Mouse (Mus musculus) embryonic facial prominence, embryonic 11.5 days (tissue): Measurements from ENCODE around the gene Gkap1. TPM values are rescaled to one million over a fixed set of nuclear protein-coding genes. Genes with fewer than 3 reads are reported as not detected.

Experiments used
- ATAC-seq: fragments of 200-750 bp; cut with Nextera tagmentation; replicated peaks from 2 replicates; pipeline ENCODE4 v1.8.0; 2017; ENCODE audit warnings: low read depth; ENCODE audit not compliant: insufficient number of reproducible peaks, low FRiP score, low TSS enrichment
- DNase-seq: peaks from one replicate; pipeline ENCODE4 v3.0.0-alpha.2; 2015; ENCODE audit warnings: low spot score
- H3K27ac ChIP-seq: fragments of 300-500 bp; sonication (generic); replicated peaks from 2 replicates; pipeline ENCODE4 v1.5.1; 2014; ENCODE audit warnings: mild to moderate bottlenecking, low read depth, low read length, control low read depth
- H3K27me3 ChIP-seq: fragments of 300-500 bp; sonication (generic); 2 replicates; pipeline ENCODE4 v1.6.1; 2014; ENCODE audit warnings: mild to moderate bottlenecking, low read length, moderate library complexity, mixed read lengths; ENCODE audit not compliant: control insufficient read depth, insufficient read depth
- H3K36me3 ChIP-seq: fragments of 300-500 bp; sonication (generic); replicated peaks from 2 replicates; pipeline ENCODE4 v1.6.1; 2014; ENCODE audit warnings: low read depth, mild to moderate bottlenecking, low read length, moderate library complexity, mixed read lengths; ENCODE audit not compliant: control insufficient read depth, insufficient read depth
- H3K4me1 ChIP-seq: fragments of 300-500 bp; sonication (generic); 2 replicates; pipeline ENCODE4 v1.6.1; 2014; ENCODE audit warnings: low read length, mixed read lengths; ENCODE audit not compliant: control insufficient read depth, insufficient read depth
- H3K4me2 ChIP-seq: fragments of 300-500 bp; sonication (generic); 2 replicates; pipeline ENCODE4 v1.6.1; 2014; ENCODE audit warnings: low read depth, mild to moderate bottlenecking, control low read depth, low read length, moderate library complexity
- H3K4me3 ChIP-seq: fragments of 300-500 bp; sonication (generic); 2 replicates; pipeline ENCODE4 v1.5.1; 2014; ENCODE audit warnings: low read depth, low read length, control low read depth
- H3K9ac ChIP-seq: fragments of 300-500 bp; sonication (generic); replicated peaks from 2 replicates; pipeline ENCODE4 v1.6.1; 2014; ENCODE audit warnings: mild to moderate bottlenecking, control low read depth, low read length
- H3K9me3 ChIP-seq: fragments of 300-500 bp; sonication (generic); replicated peaks from 2 replicates; pipeline ENCODE4 v1.6.1; 2016; ENCODE audit warnings: mild to moderate bottlenecking, low read length, inconsistent platforms, mixed read lengths; ENCODE audit not compliant: control insufficient read depth
- WGBS: fragments of 180-500 bp; shearing (Covaris S2); extraction: QIAGEN DNeasy Blood & Tissue Kit; methylation state at CpG from one replicate; pipeline ENCODE4 v1.1.7; 2014; 5-methylcytosine and 5-hydroxymethylcytosine counted together
- polyA plus RNA-seq: library from polyadenylated mRNA; unstranded; fragments of >200 nt; fragmentation: Nextera tagmentation; extraction: Ambion mirVana; gene quantifications from 2 replicates; pipeline ENCODE4 v1.2.1, GENCODE M21; 2014

Gkap1 gene
- polyA plus RNA-seq, 1 experiment from 2014 or later, result 31.2 TPM

DNA sequence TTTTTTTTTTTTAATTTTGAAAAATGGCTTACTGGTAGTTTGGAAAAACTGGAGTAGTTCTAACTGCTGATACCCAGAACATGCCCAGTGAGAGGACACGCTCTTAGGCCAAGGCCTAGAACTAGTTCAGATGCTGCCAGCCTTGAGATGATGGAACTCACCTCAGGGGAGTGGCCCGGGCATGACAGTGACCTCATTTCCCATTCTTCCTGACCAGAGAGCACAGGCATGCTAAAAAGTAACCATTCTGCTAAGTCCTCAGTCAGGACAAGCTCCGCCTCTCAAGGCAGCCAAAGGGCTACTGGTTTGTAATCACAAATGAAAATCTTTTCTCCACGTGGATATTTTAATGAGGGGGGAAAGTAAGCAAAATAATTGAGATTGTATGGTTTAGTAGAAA, 6.4 kb upstream of the Gkap1 start:
- Histone ChIP-seq H3K9me3 (no peaks in the 10 kb centered on the region), H3K4me1 (no peaks in the 10 kb centered on the region), H3K27ac (no peak overlapping the region), H3K4me2 (no peak overlapping the region), H3K4me3 (no peak overlapping the region), H3K27me3 (no peaks in the 10 kb centered on the region), H3K36me3 (no peaks in the 10 kb centered on the region), H3K9ac (no peak overlapping the region)
- DNase-seq (no peak), ATAC-seq (no peak)
- WGBS, result 63% methylated on average over 4 of the region's 4 CpGs

DNA sequence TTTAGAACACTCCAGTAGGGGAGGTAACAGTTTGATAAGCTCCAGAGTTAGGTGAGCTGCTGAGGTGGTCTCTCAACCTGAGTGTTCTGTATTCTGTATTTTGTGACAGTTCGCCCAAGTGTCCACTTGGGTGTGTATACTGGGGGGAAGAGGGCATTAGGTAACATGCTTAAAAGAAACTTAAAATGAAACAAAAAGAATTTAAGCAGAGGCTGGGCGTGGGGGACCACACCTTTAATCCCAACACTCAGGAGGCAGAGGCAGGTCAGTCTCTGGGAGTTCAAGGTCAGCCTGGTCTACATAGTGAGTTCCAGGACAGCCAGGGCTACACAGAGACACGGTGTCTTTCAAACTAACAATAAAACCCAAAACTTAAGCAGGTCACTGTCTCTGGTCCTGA, 5.0 kb upstream of the Gkap1 start:
- Histone ChIP-seq H3K36me3 (no peaks in the 10 kb centered on the region), H3K4me2 (no peak overlapping the region), H3K4me1 (no peaks in the 10 kb centered on the region), H3K27ac (no peak overlapping the region), H3K9me3 (no peaks in the 10 kb centered on the region), H3K4me3 (no peak overlapping the region), H3K9ac (no peak overlapping the region), H3K27me3 (no peaks in the 10 kb centered on the region)
- DNase-seq (no peak), ATAC-seq (no peak)
- WGBS, result 81% methylated on average over 3 of the region's 3 CpGs

DNA sequence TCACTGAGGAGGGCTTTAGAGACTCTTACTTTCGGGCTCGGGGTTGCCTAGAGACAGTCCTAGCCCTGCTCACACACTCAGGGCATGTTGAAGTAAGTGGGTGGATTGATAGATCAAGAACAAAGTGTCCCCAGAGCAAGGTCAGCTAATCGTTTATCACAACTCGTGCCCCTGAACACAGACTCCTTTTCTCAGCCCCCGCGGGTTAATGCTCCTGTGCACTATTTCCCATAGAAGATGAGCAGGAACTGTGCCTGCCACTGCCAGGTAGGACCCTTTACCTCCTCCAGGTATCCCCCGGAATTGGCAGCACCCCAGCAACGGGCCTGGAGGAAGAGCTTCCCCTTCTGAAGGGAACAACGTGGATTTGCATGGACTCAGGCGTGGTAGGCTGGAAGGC, 757 bp upstream of the Gkap1 start:
- no peaks in the 10 kb centered on the region for H3K36me3 ChIP-seq
- DNase-seq (no peak), ATAC-seq (no peak)
- H3K9me3 ChIP-seq, result no peaks in the 10 kb centered on the region
- 83% methylated on average over 10 of the region's 10 CpGs for WGBS
- no peak overlapping the region for H3K4me2 ChIP-seq
- H3K9ac ChIP-seq, result no peak overlapping the region
- no peak overlapping the region for H3K27ac ChIP-seq
- no peak overlapping the region for H3K4me3 ChIP-seq
- no peaks in the 10 kb centered on the region for H3K27me3 ChIP-seq
- H3K4me1 ChIP-seq, result no peaks in the 10 kb centered on the region

DNA sequence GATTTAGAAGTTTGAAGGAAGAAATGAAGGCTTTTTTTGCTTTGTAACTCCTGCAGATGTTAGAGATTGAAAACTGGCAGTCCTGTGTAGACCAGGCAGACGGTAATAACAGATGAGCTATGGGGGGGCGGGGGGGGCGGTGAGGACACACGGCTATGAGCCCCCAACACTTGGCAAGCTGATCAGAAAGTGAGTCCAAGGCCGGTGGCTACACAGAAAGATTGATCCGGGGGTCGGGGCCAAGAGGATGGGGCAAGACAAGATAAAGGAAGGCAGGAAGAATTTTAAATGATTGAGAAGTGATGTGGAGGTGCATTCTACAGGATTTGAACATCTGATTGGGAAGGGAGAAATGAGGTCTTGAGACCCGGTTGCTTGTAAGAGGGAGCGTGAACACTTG, 423 bp downstream of the Gkap1 start:
- Histone ChIP-seq H3K27me3 (no peaks in the 10 kb centered on the region), H3K9ac (peak overlapping the region; percentile 85), H3K4me3 (peak overlapping the region; percentile 85), H3K9me3 (no peaks in the 10 kb centered on the region), H3K4me2 (peak overlapping the region; percentile 85), H3K36me3 (no peaks in the 10 kb centered on the region), H3K4me1 (no peaks in the 10 kb centered on the region), H3K27ac (no peak overlapping the region)
- ATAC-seq, result no peak
- WGBS, result 18% methylated on average over 9 of the region's 9 CpGs
- DNase-seq, result no peak

DNA sequence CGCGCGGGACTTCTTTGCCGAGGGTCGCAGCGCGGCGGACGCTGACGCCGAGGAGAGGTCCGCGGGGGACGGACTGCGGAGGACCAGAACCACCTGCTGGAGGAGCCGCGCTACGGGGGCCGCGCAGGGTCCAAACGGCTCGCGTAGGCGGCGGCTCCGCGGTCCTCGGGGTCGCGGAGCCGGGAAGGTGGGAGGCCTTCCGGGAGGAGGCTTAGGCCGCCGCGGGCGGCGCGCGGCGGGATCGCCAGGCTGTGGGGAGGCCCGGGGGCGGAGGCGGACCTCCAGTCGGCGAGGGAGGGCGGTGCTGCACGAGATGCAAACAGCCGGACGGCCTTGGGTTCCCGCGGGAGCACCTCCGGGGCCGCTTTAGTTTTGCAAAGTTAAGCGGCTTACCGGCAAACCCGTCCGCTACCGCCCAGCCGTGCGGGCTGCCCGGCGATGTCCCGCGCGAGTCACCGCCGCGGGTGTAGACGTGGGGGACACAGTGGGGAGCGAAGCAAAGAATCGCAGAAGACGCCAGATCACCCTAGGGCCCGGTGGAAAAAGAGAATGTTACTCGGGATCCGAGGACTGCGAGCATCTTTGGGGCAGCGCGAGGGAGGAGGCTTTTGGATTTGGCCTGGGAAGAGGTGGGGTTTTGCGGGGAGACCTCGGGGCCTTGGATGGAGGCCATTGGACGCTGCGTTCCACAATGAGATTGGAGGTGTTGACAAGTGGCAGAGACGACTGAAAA, 1.1 kb downstream of the Gkap1 start:
- under 1% methylated on average over 73 of the region's 84 CpGs for WGBS
- H3K9me3 ChIP-seq, result no peaks in the 10 kb centered on the region
- H3K9ac ChIP-seq, result peak overlapping the region; percentile 85
- no peaks in the 10 kb centered on the region for H3K36me3 ChIP-seq
- no peaks in the 10 kb centered on the region for H3K4me1 ChIP-seq
- DNase-seq, result peak; percentile 82
- peak; percentile 84 for ATAC-seq
- H3K27me3 ChIP-seq, result no peaks in the 10 kb centered on the region
- peak overlapping the region; percentile 85 for H3K4me2 ChIP-seq
- H3K4me3 ChIP-seq, result peak overlapping the region; percentile 85
- H3K27ac ChIP-seq, result peak overlapping the region; percentile 62; the same call in 1 of the 2 replicates

DNA sequence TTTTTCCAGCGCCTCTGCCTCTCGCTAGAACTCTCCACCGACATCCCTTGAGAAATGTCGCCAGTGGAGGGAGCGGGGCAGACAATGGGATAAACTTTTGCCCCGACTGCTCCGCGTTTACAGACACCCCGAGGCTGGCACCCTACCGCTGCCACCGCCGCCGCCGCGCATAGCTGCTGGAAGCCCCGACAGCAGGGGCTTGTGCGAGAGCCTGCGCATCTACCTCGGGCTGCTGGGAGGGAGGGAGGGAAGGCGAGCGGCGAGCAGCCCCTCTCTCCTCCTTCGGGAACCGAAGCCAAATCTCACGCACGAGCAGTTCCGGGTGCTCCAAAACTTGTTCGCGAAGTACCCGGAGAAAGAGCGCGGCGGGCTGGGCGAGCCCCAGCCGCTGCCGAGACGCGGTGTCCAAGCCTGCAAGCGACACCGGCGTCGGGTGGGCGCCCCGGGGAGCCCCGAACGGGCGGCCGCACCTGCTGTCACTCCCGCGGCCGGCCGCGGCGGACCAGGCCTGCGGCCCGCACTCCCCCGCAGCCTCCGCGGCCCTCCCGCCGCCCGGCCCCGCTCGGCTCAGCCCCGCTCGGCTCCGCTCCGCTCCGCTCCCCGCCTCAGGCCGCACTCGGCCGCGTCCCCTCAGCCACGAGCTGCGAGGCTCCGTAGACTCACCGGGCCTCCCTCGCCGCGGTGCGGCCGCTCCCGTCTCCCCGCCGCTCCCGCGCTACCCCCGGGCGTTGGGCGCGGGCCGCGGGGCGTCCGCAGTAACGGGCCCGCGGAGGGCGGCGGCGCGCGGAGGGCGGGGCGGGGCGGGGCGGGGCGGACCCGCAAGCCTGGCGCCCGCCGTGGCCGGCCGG, 1.9 kb downstream of the Gkap1 start:
- under 1% methylated on average over 85 of the region's 115 CpGs for WGBS

DNA sequence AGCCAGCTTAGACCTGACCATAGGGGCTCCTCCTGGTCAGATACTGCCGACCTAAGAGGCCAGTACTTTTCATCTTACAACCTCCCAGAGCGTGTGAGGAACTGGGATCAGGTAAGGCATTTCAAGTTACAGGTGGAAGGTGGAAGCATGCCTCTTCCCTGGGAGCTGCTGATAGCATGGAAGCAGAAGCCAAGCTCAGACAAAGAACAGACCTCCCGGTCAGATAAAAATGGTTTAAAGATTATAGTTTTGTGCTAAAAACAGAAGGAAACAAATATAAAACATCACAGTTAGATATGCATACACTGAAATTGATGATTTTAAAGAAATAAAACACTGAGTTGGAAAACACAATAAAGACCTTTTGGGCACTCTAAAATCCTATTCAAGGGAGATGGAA, 8.6 kb downstream of the Gkap1 start:
- H3K4me3 ChIP-seq, result no peak overlapping the region
- no peak overlapping the region for H3K4me2 ChIP-seq
- H3K36me3 ChIP-seq, result no peaks in the 10 kb centered on the region; the same call in 1 of the 2 replicates
- H3K9me3 ChIP-seq, result no peaks in the 10 kb centered on the region
- H3K9ac ChIP-seq, result no peak overlapping the region
- WGBS, result 83% methylated on average over 3 of the region's 3 CpGs
- no peaks in the 10 kb centered on the region for H3K27me3 ChIP-seq
- no peaks in the 10 kb centered on the region for H3K4me1 ChIP-seq
- H3K27ac ChIP-seq, result no peak overlapping the region
- DNase-seq, result no peak
- ATAC-seq, result no peak

More for the DNA sequence above, 1.9 kb downstream of the Gkap1 start:
- Histone ChIP-seq H3K36me3 (no peaks in the 10 kb centered on the region), H3K4me2 (peak overlapping the region; percentile 85), H3K9ac (peak overlapping the region; percentile 85), H3K9me3 (no peaks in the 10 kb centered on the region), H3K4me1 (no peaks in the 10 kb centered on the region), H3K27me3 (no peaks in the 10 kb centered on the region), H3K4me3 (peak overlapping the region; percentile 85), H3K27ac (peak overlapping the region; percentile 62; the same call in 1 of the 2 replicates)
- peak; percentile 70 for ATAC-seq
- DNase-seq, result peak; percentile 53

DNA sequence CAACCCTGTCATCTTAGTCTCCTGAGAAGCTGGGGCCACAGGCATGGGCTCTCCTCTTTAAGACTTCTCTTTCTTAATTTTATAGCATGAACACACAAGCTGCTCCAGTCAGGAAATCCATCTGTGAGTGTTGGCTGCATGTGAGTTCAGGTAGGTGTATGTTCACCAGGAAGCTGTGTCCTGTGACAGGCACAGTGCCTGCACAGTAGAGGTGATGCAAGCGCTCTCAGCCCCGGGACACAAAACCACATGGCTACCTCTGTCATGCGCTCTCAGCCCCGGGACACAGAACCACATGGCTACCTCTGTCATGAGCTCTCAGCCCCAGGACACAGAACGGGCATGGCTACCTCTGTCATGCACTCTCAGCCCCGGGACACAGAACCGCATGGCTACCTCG, 12.0 kb downstream of the Gkap1 start:
- H3K27ac ChIP-seq, result no peak overlapping the region
- WGBS, result 84% methylated on average over 8 of the region's 8 CpGs
- no peak for DNase-seq
- ATAC-seq, result no peak
- H3K9me3 ChIP-seq, result no peaks in the 10 kb centered on the region
- H3K27me3 ChIP-seq, result no peaks in the 10 kb centered on the region
- H3K4me2 ChIP-seq, result no peak overlapping the region
- no peak overlapping the region for H3K4me3 ChIP-seq
- H3K4me1 ChIP-seq, result no peaks in the 10 kb centered on the region
- no peak overlapping the region for H3K9ac ChIP-seq
- H3K36me3 ChIP-seq, result no peaks in the 10 kb centered on the region; the same call in 1 of the 2 replicates
